Mouse (Mus musculus) frontal cortex, adult (tissue): ENCODE results near the gene Cdc26.

Experiments
- ATAC-seq: cut with Nextera tagmentation; 2 replicates; pipeline ENCODE4 v1.9.2; 2017; ENCODE audit warnings: mild to moderate bottlenecking, moderate library complexity, mixed read lengths; ENCODE audit not compliant: low TSS enrichment

Cdc26 gene

GRCm38 (mm10) chr4:62361571-62361970 lies 46.9 kb downstream of the Cdc26 start:
- no peak for ATAC-seq

GRCm38 (mm10) chr4:62360805-62361455 lies 47.5 kb downstream of the Cdc26 start:
- ATAC-seq: peak; percentile 2; the same call in 1 of the 2 replicates

GRCm38 (mm10) chr4:62360088-62360804 lies 48.2 kb downstream of the Cdc26 start, which contains the start of the genes Fkbp15 and Slc31a1:
Gene Fkbp15, minus strand, starts transcription at chr4:62360548.
Gene Slc31a1, plus strand, starts transcription at chr4:62360727.
- ATAC-seq: peak; percentile 100

GRCm38 (mm10) chr4:62359256-62359775 lies 49.1 kb downstream of the Cdc26 start:
- no peak for ATAC-seq

GRCm38 (mm10) chr4:62357631-62358148 lies 50.8 kb downstream of the Cdc26 start:
- ATAC-seq: no peak

- ATAC-seq: no peak
Observed at GRCm38 (mm10) chr4:62349371-62349770, 59.1 kb downstream of the Cdc26 start.

- ATAC-seq: peak; percentile 57; the same call in 1 of the 2 replicates
Observed at GRCm38 (mm10) chr4:62348329-62348705, 60.1 kb downstream of the Cdc26 start.

GRCm38 (mm10) chr4:62347605-62348328 lies 60.7 kb downstream of the Cdc26 start:
- peak; percentile 71 for ATAC-seq

GRCm38 (mm10) chr4:62345827-62346226 lies 62.6 kb downstream of the Cdc26 start:
- no peak for ATAC-seq

- no peak for ATAC-seq
Observed at GRCm38 (mm10) chr4:62344000-62344399, 64.4 kb downstream of the Cdc26 start.

GRCm38 (mm10) chr4:62338536-62338935 lies 69.9 kb downstream of the Cdc26 start:
- no peak for ATAC-seq
